Mouse (Mus musculus) neutrophil, adult 5-6 weeks (primary cell): ENCODE results near the gene Dtnb. TPM values are rescaled to one million over a fixed set of nuclear protein-coding genes. Genes with fewer than 3 reads are reported as not detected.

Experiments used
- ATAC-seq: fragments of 151-379, 151-347 bp; 2 replicates; pipeline ENCODE4 v1.8.0; 2017; ENCODE audit warnings: mild to moderate bottlenecking, moderate TSS enrichment; ENCODE audit not compliant: insufficient number of reproducible peaks, poor library complexity, low FRiP score, severe bottlenecking; ENCODE audit errors: extremely low read depth
- total RNA-seq: library from RNA; stranded (forward); fragments of 200-1000 nt; gene quantifications from 2 replicates; pipeline ENCODE4 v1.2.3, GENCODE M21; 2017

Gene Dtnb
- total RNA-seq, 1 experiment from 2014 or later = 24.7 TPM

- ATAC-seq = no peak
Observed at GRCm38 (mm10) chr12:3758127-3758526, 185.9 kb downstream of the Dtnb start.

GRCm38 (mm10) chr12:3759419-3759818 lies 187.2 kb downstream of the Dtnb start:
- peak; percentile 95 for ATAC-seq

GRCm38 (mm10) chr12:3760876-3761590 lies 188.9 kb downstream of the Dtnb start:
- ATAC-seq = no peak

- no peak for ATAC-seq
Observed at GRCm38 (mm10) chr12:3761591-3762295, 189.6 kb downstream of the Dtnb start.

- no peak for ATAC-seq
Observed at GRCm38 (mm10) chr12:3764191-3764804, 192.1 kb downstream of the Dtnb start.

GRCm38 (mm10) chr12:3767360-3767759 lies 195.2 kb downstream of the Dtnb start:
- ATAC-seq = no peak

- no peak for ATAC-seq
Observed at GRCm38 (mm10) chr12:3768391-3768790, 196.2 kb downstream of the Dtnb start.

GRCm38 (mm10) chr12:3770546-3770945 lies 198.4 kb downstream of the Dtnb start:
- ATAC-seq = no peak

- ATAC-seq = peak; percentile 67
Observed at GRCm38 (mm10) chr12:3771080-3771479, 198.9 kb downstream of the Dtnb start.

- no peak for ATAC-seq
Observed at GRCm38 (mm10) chr12:3773643-3774042, 201.5 kb downstream of the Dtnb start.

GRCm38 (mm10) chr12:3776015-3776414 lies 203.8 kb downstream of the Dtnb start:
- ATAC-seq = no peak

- no peak for ATAC-seq
Observed at GRCm38 (mm10) chr12:3777682-3778081, 205.5 kb downstream of the Dtnb start.

- ATAC-seq = no peak
Observed at GRCm38 (mm10) chr12:3778286-3778685, 206.1 kb downstream of the Dtnb start.

- no peak for ATAC-seq
Observed at GRCm38 (mm10) chr12:3779639-3780038, 207.5 kb downstream of the Dtnb start.

GRCm38 (mm10) chr12:3780405-3780891 lies 208.3 kb downstream of the Dtnb start:
- ATAC-seq = peak; percentile 53

GRCm38 (mm10) chr12:3780931-3781471 lies 208.8 kb downstream of the Dtnb start:
- no peak for ATAC-seq

- peak; percentile 94 for ATAC-seq
Observed at GRCm38 (mm10) chr12:3781482-3781881, 209.3 kb downstream of the Dtnb start.

GRCm38 (mm10) chr12:3783196-3783825 lies 211.1 kb downstream of the Dtnb start:
- ATAC-seq = no peak

GRCm38 (mm10) chr12:3784258-3784657 lies 212.1 kb downstream of the Dtnb start:
- no peak for ATAC-seq
